Mouse (Mus musculus): Measurements from ENCODE around the gene Rbfox2.

Rbfox2 gene

GRCm38 (mm10) chr15:77182800-77183199 is 124.0 kb downstream of the Rbfox2 start:
- DNase-seq: no peak

GRCm38 (mm10) chr15:77174018-77174417 is 132.8 kb downstream of the Rbfox2 start:
- no peak for DNase-seq

- no peak for DNase-seq
Observed at GRCm38 (mm10) chr15:77172414-77172813, 134.4 kb downstream of the Rbfox2 start.

- DNase-seq: no peak
Observed at GRCm38 (mm10) chr15:77168781-77169180, 138.0 kb downstream of the Rbfox2 start.

- no peak for DNase-seq
Observed at GRCm38 (mm10) chr15:77166225-77166732, 140.5 kb downstream of the Rbfox2 start.

- DNase-seq: no peak
Observed at GRCm38 (mm10) chr15:77163336-77163735, 143.5 kb downstream of the Rbfox2 start.

GRCm38 (mm10) chr15:77162931-77163330 is 143.9 kb downstream of the Rbfox2 start:
- DNase-seq: no peak

- no peak for DNase-seq
Observed at GRCm38 (mm10) chr15:77161382-77161781, 145.4 kb downstream of the Rbfox2 start.

- DNase-seq: no peak
Observed at GRCm38 (mm10) chr15:77160848-77161247, 146.0 kb downstream of the Rbfox2 start.

GRCm38 (mm10) chr15:77156525-77156924 is 150.3 kb downstream of the Rbfox2 start:
- no peak for DNase-seq

- DNase-seq: peak; percentile 30
Observed at GRCm38 (mm10) chr15:77154248-77154785, 152.5 kb downstream of the Rbfox2 start.

- DNase-seq: peak; percentile 80
Observed at GRCm38 (mm10) chr15:77153625-77154024, 153.2 kb downstream of the Rbfox2 start.

GRCm38 (mm10) chr15:77153088-77153546 is 153.7 kb downstream of the Rbfox2 start:
- DNase-seq: peak; percentile 25

GRCm38 (mm10) chr15:77152336-77153087 is 154.3 kb downstream of the Rbfox2 start:
- DNase-seq: peak; percentile 62

- no peak for DNase-seq
Observed at GRCm38 (mm10) chr15:77151816-77152215, 155.0 kb downstream of the Rbfox2 start.

GRCm38 (mm10) chr15:77151178-77151577 is 155.6 kb downstream of the Rbfox2 start:
- no peak for DNase-seq

GRCm38 (mm10) chr15:77150424-77150841 is 156.4 kb downstream of the Rbfox2 start:
- peak; percentile 27 for DNase-seq

GRCm38 (mm10) chr15:77150000-77150399 is 156.8 kb downstream of the Rbfox2 start:
- DNase-seq: peak; percentile 58

- no peak for DNase-seq
Observed at GRCm38 (mm10) chr15:77149551-77149950, 157.3 kb downstream of the Rbfox2 start.

- DNase-seq: no peak
Observed at GRCm38 (mm10) chr15:77146942-77147341, 159.9 kb downstream of the Rbfox2 start.

- DNase-seq: no peak
Observed at GRCm38 (mm10) chr15:77144960-77145359, 161.8 kb downstream of the Rbfox2 start.

GRCm38 (mm10) chr15:77142787-77143186 is 164.0 kb downstream of the Rbfox2 start:
- no peak for DNase-seq

- DNase-seq: no peak
Observed at GRCm38 (mm10) chr15:77142352-77142751, 164.5 kb downstream of the Rbfox2 start.

GRCm38 (mm10) chr15:77141711-77142110 is 165.1 kb downstream of the Rbfox2 start:
- DNase-seq: no peak

Measured in right cerebral cortex, adult 18-20 months (tissue).